Mouse (Mus musculus) gastrocnemius, adult 8-10 months (tissue): ENCODE data around the gene Fbn1. TPM values are rescaled to one million over a fixed set of nuclear protein-coding genes. Genes with fewer than 3 reads are reported as not detected.
"Not testable (repeated sequence)": the region's sequence is repeated elsewhere in the genome, so short reads cannot be mapped to it uniquely, and the experiment has no call there.

Experiments used
- DNase-seq, 2 experiments: peaks; one replicate each; pipeline ENCODE4 v3.0.0; 2022; ENCODE audit warnings: low spot score in 2 of 2
- total RNA-seq, 4 experiments: library from RNA; stranded (reverse); gene quantifications; 2 replicates each; pipeline ENCODE4 v1.2.4; 2022

Gene Fbn1
- total RNA-seq, 4 experiments from 2014 or later: 10.9 to 21.0 (median 17.8) TPM

GRCm38 (mm10) chr2:125295526-125295925 is 212.3 kb downstream of the Fbn1 start:
- DNase-seq: no peak

GRCm38 (mm10) chr2:125293969-125294491 is 213.8 kb downstream of the Fbn1 start:
- peak; percentile 39 to 41 for DNase-seq

- DNase-seq: no peak
Observed at GRCm38 (mm10) chr2:125292616-125293015, 215.2 kb downstream of the Fbn1 start.

- DNase-seq: no peak
Observed at GRCm38 (mm10) chr2:125291101-125291500, 216.7 kb downstream of the Fbn1 start.

- DNase-seq: peak; percentile 55 to 68
Observed at GRCm38 (mm10) chr2:125290197-125290965, 217.4 kb downstream of the Fbn1 start.

- no peak for DNase-seq
Observed at GRCm38 (mm10) chr2:125285777-125286176, 222.0 kb downstream of the Fbn1 start.

- no peak for DNase-seq
Observed at GRCm38 (mm10) chr2:125282334-125283206, 225.2 kb downstream of the Fbn1 start.

GRCm38 (mm10) chr2:125279995-125280394 is 227.8 kb downstream of the Fbn1 start:
- DNase-seq: not testable (repeated sequence)

GRCm38 (mm10) chr2:125278474-125278873 is 229.3 kb downstream of the Fbn1 start:
- DNase-seq: peak; percentile 24 to 53

- DNase-seq: no peak
Observed at GRCm38 (mm10) chr2:125276692-125277091, 231.1 kb downstream of the Fbn1 start.

- DNase-seq: no peak
Observed at GRCm38 (mm10) chr2:125275617-125276016, 232.2 kb downstream of the Fbn1 start.

- no peak for DNase-seq
Observed at GRCm38 (mm10) chr2:125268876-125269275, 238.9 kb downstream of the Fbn1 start.

- no peak for DNase-seq
Observed at GRCm38 (mm10) chr2:125263753-125264152, 244.0 kb downstream of the Fbn1 start.

GRCm38 (mm10) chr2:125263056-125263455 is 244.7 kb downstream of the Fbn1 start:
- DNase-seq: peak in 1 of 2 experiments; percentile 26

- no peak for DNase-seq
Observed at GRCm38 (mm10) chr2:125260326-125260725, 247.5 kb downstream of the Fbn1 start.

GRCm38 (mm10) chr2:125259230-125260120 is 248.3 kb downstream of the Fbn1 start:
- DNase-seq: no peak

- DNase-seq: no peak
Observed at GRCm38 (mm10) chr2:125255886-125256285, 251.9 kb downstream of the Fbn1 start.

GRCm38 (mm10) chr2:125254630-125255029 is 253.2 kb downstream of the Fbn1 start:
- DNase-seq: no peak

- DNase-seq: no peak
Observed at GRCm38 (mm10) chr2:125253699-125254098, 254.1 kb downstream of the Fbn1 start.

GRCm38 (mm10) chr2:125252275-125252674 is 255.5 kb downstream of the Fbn1 start:
- DNase-seq: no peak

GRCm38 (mm10) chr2:125251781-125252180 is 256.0 kb downstream of the Fbn1 start:
- no peak for DNase-seq
